Mouse (Mus musculus) erythroblast, embryonic 14.5 days (primary cell): ENCODE data around the gene Rps27l.

Experiments
- GATA1 ChIP-seq: IDR thresholded peaks from 2 replicates; pipeline ENCODE4 v1.6.1; 2012; ENCODE audit warnings: low read length, inconsistent platforms, mixed read lengths
- TAL1 ChIP-seq: IDR thresholded peaks from 3 replicates; pipeline ENCODE4 v1.6.1; 2012; ENCODE audit warnings: low read length, inconsistent platforms, mixed read lengths

GRCm38 (mm10) chr9:66925853-66926252, 20.0 kb upstream of the Rps27l start:
- TF ChIP-seq GATA1 (no peak), TAL1 (no peak)
